Mouse (Mus musculus) left cerebral cortex, adult 2 months (tissue): ENCODE measurements at regions not wholly inside any gene's neighbourhood (a gene's known extent, or its start where the extent isn't known, plus 50 kb on each side); places are given as distances from the start of the nearest gene placed in this dataset.
A peak's percentile ranks its signal among the peaks of the same experiment; 100 is the strongest.
"Not testable (repeated sequence)": the region's sequence is repeated elsewhere in the genome, so short reads cannot be mapped to it uniquely, and the experiment has no call there.

Experiments used
- DNase-seq, 2 experiments: peaks; one replicate each; pipeline ENCODE4 v3.0.0; 2021 to 2022; ENCODE audit warnings: low spot score in 2 of 2, mixed read lengths in 1 of 2; ENCODE audit errors: extremely low spot score in 1 of 2
- H3K27ac ChIP-seq: fragments of 200-600 bp; 2 replicates; pipeline ENCODE4 v1.8.1; 2022
- H3K4me3 ChIP-seq: fragments of 200-600 bp; 2 replicates; pipeline ENCODE4 v1.8.1; 2022
- CTCF ChIP-seq: fragments of 200-600 bp; IDR thresholded peaks from 2 replicates; pipeline ENCODE4 v1.8.1; 2022; ENCODE audit warnings: antibody characterized with exemption, mild to moderate bottlenecking, moderate library complexity
- intact Hi-C: fragments of 180-260 bp; cut with DNase I; formaldehyde crosslinking; loops from one replicate; pipeline ENCODE4 v1.15.1; 2025

DNA sequence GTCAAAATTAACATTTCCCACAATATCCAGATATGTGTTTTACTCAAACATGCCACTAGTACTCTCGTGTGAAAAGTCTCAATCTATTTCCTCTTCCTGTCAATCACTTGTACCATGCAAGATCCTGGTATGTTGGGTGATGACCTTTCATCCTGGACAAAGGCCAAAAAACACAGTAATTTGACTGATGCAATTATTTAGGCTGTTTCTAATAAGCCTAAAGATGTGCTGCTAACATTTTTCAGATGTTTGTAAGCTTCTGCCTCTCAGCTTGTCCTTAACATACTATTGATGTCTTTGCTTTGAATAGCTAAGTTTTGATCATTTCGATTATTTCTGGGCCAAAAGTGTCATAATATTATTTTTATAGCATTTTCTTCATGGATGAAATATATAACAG lies 418.4 kb upstream of the Arrdc4 start:
- TF ChIP-seq CTCF: no peak
- no peak for DNase-seq
- intact Hi-C loops: no loop called here

DNA sequence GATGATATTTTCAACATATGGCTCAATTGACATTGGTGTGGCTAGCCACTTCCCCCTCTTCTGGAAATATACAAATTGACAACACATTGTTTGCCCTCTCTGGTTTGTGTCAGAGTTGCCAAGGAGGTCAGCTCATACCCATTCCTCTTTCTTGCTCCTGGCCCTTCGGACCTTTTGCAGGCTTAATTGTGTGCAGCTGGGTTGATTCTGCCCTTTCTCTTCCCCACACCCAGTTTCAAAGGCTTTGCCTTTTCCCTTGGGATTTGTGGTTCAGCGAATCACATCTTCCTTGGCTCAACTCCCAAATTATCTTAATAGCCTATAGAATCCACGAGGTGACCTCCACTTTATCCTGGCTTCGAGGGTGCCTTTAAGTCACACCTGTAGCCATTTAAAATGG lies 412.9 kb upstream of the Arrdc4 start:
- intact Hi-C loops: no loop called here
- H3K4me3 ChIP-seq: no peak overlapping the region
- no peak overlapping the region for H3K27ac ChIP-seq
- DNase-seq: no peak
- TF ChIP-seq CTCF: no peak

More for the DNA sequence above, 418.4 kb upstream of the Arrdc4 start:
- Histone ChIP-seq H3K4me3 (no peak overlapping the region), H3K27ac (no peak overlapping the region)

DNA sequence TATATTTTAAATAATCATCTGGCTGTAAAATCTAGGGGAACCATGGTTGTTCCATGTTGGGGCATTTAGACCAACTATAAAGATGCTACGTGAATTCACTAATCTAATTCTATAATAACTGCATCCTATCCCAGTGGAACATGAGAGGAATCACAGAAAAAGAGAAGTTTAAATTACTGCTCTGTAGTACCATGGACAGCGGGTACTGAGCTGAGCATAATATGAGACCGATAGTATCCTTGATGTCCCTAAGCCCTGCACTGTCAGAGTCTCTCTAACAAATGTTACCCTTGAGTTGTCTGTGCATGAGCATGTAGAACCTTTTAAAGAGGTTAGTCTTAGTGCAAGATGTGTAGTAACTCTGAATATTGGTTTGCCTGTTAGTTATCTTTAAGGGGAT lies 393.3 kb upstream of the Arrdc4 start:
- intact Hi-C loops: no loop called here
- no peak for DNase-seq
- Histone ChIP-seq H3K4me3 (no peak overlapping the region), H3K27ac (no peak overlapping the region)
- no peak for TF ChIP-seq CTCF

DNA sequence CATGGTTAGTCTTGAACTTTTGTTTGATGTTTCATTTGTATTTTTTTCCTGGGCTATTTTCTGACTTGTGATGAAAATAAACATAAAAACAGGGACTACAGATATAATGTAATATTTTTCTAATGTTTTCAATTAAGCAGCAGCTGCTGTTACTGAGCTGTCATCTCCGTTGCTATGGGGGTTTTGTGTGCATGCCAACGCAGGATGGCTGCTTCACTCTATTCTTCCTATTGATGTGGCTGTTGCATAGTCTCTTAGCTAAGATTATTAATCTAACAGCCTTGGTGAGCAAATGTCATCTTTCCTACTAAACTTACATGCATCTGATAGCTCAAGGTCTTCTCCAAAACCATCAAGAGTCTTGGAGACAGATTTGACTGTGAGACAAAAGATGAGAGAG lies 384.4 kb upstream of the Arrdc4 start:
- Histone ChIP-seq H3K27ac (no peak overlapping the region), H3K4me3 (no peak overlapping the region)
- DNase-seq: peak in 1 of 2 experiments; percentile 9
- intact Hi-C loops: no loop called here
- TF ChIP-seq CTCF: no peak

DNA sequence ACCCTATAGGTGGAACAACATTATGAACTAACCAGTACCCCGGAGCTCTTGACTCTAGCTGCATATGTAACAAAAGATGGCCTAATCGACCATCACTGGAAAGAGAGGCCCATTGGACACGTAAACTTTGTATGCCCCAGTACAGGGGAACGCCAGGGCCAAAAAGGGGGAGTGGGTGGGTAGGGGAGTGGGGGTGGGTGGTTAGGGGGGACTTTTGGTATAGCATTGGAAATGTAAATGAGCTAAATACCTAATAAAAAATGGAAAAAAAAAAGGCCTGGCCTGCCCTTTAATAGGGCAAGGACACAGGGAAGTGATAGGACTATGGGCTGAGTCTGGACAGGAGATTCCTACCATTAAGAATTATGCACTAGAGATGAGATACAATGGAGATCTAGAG lies 352.7 kb upstream of the Arrdc4 start:
- H3K4me3 ChIP-seq, intact Hi-C loops, DNase-seq, H3K27ac ChIP-seq: not testable (repeated sequence)

DNA sequence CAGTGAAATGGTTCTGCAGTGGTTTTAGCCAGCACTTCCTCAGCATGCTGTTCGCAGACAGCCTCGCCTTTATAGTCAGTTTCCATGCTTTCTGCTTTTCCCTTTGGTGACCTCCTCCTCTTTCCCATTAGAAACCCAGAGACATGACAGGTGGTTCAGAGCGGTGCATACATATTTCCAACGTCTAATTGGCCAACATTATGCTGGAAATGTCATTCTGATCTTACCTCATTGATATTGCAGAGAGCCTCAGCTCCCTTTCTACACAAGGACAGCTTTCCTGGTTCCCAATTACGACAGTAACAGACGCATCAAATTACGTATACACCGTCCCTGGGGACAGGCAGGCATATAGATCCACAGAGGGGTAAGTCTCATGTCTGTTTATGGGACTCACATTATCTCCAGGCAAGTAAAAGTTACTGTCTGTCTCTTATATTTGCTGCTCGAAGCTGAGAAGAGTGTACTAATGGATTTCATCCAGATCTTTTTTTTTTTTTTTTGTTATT lies 348.6 kb upstream of the Arrdc4 start:
- intact Hi-C loops: no loop called here
- no peak for TF ChIP-seq CTCF

DNA sequence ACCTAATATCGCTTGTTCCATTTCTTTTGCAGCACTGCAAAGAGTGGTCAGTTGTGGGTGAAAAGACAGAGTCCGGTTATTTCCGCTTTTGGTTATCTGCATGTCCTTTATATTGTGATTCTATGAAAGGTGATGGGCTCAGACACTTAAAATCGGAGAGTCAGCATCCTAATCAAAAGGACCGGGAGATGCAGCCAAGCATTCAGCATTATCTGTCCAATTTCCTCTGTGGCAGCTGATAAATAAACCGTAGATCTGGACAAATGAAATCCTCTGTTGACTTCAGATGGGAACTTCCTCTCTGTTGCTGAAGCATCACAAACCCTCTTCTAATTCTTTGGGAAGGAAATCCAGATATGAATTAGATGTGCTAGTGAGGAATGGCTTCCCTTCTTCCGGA lies 325.7 kb upstream of the Arrdc4 start:
- no peak for DNase-seq
- Histone ChIP-seq H3K4me3 (no peak overlapping the region), H3K27ac (no peak overlapping the region)
- intact Hi-C loops: no loop called here
- TF ChIP-seq CTCF: no peak

More for the DNA sequence above, 348.6 kb upstream of the Arrdc4 start:
- Histone ChIP-seq H3K4me3 (no peak overlapping the region), H3K27ac (no peak overlapping the region)
- DNase-seq: no peak

DNA sequence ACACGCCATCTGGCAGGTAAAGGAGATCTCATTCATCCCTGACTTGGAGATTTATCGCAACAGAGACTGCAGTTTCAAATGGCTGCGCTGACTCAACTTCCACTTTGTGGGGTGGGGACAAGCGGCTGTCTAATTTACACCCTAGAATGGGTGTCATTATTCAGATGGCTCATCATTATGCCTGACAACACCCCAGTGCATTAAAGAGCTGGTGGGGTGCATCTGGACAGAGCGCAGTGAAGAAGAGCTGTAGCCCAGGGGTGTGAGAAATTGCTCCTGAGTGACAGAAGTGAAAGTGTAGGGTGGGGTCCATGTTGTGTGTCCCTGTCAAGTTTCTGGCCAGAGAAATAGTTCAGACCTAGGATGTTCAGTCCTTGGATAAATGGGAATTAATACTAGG lies 314.0 kb upstream of the Arrdc4 start:
- no peak overlapping the region for H3K27ac ChIP-seq
- H3K4me3 ChIP-seq: no peak overlapping the region
- no peak for DNase-seq
- intact Hi-C loops: no loop called here
- TF ChIP-seq CTCF: no peak

DNA sequence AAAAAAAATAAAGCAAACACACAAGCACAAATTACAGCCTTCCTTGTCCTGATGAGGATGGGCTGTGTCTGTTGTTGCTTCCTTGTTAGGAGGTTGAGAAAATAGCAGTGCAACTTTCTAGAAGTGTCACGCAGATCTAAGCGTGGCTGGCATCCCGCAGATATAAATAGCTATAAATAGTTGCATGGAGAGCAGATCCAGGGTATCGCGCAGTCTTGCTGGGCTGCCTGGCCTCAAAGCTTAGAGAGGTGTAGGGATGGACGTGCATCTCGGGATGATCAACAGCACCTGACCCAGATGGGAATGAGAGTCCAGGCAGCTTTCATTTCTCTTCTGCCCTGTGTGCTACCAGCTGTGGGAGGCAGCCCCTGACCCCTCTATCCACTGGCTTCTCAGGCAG lies 313.5 kb upstream of the Arrdc4 start:
- Histone ChIP-seq H3K27ac (no peak overlapping the region), H3K4me3 (no peak overlapping the region)
- intact Hi-C loops: no loop called here
- no peak for DNase-seq
- no peak for TF ChIP-seq CTCF

DNA sequence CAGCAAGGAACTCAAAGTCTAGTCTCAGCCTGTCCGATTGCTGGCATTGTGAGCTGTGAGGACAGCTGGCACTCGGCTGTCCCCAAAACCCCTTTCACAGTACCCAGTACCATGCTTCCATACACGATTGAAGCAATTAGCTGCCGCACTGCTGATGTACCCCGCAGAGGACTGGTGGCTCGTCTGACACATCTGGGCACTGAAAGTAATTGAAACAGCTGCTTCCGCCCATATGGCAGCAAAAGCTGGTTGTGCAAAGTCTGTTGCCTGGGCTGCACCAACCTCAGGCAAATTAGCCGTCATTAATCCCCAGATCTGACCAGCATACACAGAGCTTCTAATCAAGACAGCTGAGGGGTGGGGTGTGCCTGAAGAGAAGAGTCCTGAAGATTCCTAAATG lies 313.1 kb upstream of the Arrdc4 start:
- H3K4me3 ChIP-seq: no peak overlapping the region
- H3K27ac ChIP-seq: no peak overlapping the region
- TF ChIP-seq CTCF: no peak
- intact Hi-C loops: no loop called here
- peak in 1 of 2 experiments; percentile 8 for DNase-seq

DNA sequence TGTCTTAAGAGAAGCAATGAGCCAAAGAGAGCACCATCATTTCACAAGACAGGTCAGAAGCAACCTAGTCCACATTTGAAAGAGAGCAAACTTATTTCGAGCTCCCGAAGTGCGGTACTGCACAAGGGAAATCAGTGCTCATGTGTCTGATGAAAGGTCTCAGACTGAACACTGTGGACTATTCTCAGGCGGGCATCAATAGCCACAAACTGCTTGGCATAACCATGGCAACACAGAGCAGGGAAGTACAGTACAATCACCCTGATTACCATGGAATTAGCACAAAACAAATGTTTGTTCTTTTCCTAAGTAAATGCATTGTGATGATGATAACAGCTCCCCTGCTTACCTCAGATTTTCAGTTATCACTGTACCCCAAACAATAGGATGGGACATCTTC lies 312.2 kb upstream of the Arrdc4 start:
- no peak for TF ChIP-seq CTCF
- no peak overlapping the region for H3K4me3 ChIP-seq
- H3K27ac ChIP-seq: no peak overlapping the region
- no peak for DNase-seq
- intact Hi-C loops: no loop called here

DNA sequence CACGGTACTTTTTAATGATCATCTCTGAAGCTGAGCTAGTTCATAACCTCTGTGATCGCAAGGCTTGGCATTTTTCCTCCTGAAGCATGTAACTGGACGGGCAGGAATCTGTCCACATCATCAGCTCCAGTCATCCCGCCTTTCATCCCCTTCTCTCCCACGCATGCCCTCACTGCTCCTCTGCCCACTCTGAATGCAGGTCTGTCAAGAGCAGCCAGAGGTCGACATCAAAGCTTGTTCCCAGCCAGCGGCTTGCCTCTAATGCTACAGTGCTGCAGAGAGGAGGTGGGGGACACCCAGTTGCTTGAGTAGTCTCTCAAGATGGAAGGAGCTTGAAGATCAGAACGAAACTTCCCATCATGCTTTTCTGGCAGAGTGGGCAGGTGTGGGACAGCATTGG lies 267.5 kb upstream of the Arrdc4 start:
- Histone ChIP-seq H3K4me3 (no peak overlapping the region), H3K27ac (no peak overlapping the region)
- no peak for TF ChIP-seq CTCF
- intact Hi-C loops: no loop called here
- no peak for DNase-seq

DNA sequence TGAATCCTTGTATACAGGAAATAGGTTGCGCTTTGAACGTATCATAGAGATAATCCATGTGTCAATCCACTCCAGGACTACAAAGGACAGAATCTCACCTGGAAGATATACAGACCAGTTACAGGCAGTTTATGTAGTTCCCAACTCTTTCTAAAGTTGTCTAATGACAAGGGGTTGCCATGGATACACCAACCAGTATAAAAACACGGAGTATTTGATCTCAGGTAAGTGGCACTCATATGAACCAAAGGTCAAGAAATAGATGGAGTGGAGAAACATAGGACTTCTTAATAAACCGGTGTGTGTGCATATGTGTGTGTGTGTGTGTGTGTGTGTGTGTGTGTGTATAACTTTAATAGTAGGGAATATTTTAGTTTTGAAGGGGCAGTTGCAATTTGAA lies 266.0 kb upstream of the Arrdc4 start:
- no peak for DNase-seq
- H3K4me3 ChIP-seq: no peak overlapping the region
- no peak overlapping the region for H3K27ac ChIP-seq
- intact Hi-C loops: no loop called here
- TF ChIP-seq CTCF: no peak

DNA sequence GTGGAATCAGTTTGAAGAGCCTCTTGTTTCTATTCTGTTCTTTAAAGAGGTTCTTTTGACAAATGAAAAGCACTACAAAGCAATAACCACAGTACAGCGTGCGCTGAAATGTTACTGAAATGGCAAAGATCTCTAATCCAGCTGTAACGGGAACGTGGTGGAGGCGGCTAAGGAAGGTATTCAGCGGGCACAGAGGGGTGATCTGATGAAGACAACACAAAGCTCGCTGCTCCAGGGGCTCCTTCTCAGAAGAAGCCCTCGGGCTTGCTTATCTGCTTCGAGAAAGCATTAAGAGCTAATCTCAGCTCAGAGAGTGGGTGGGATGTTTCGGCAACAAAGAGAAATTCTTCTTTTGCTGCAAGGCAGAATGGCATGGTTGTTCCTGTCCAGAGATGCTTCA lies 258.2 kb upstream of the Arrdc4 start:
- intact Hi-C loops: no loop called here
- no peak for TF ChIP-seq CTCF
- H3K4me3 ChIP-seq: no peak overlapping the region
- no peak for DNase-seq
- H3K27ac ChIP-seq: no peak overlapping the region
